Mouse (Mus musculus): ENCODE measurements around the gene Tsc2. TPM values are rescaled to one million over a fixed set of nuclear protein-coding genes. Genes with fewer than 3 reads are reported as not detected.
A peak's percentile ranks its signal among the peaks of the same experiment; 100 is the strongest.
"Not testable (repeated sequence)": the region's sequence is repeated elsewhere in the genome, so short reads cannot be mapped to it uniquely, and the experiment has no call there.

The Tsc2 gene
- polyA plus RNA-seq (2017; shearing (Covaris generic)) = 10 to 100 TPM; 20.5 to 28.2 TPM

GRCm38 (mm10) chr17:24632167-24632812, at the start of gene Tsc2, which contains the start of gene Nthl1:
Gene Tsc2 (minus strand): TSS chr17:24632630.
Gene Nthl1 (plus strand): TSS chr17:24632680.
- ATAC-seq = peak; percentile 97

- ATAC-seq = no peak
Measured at GRCm38 (mm10) chr17:24677500-24678080, 45.2 kb upstream of the Tsc2 start.

- ATAC-seq = no peak
Measured at GRCm38 (mm10) chr17:24676877-24677276, 44.4 kb upstream of the Tsc2 start.

DNA sequence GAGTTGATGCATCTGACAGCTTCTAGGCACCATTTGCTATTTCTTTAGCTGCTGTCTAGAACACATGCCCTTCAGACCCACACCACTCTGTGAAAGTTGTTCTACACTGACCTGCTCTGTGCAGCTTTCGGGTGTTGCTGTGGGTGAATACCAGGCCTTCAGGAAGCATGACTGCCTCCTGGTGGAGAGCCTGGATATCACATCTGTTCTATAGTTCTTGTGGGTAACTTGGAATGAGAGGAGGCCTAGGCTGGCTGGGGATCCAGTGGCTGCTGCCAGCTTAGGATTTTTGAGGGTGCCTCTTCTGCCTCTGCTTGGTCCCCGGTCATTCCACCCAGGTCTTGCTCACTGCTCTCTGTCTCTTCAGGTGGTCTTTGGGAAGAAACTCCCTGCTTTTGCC, 43.8 kb upstream of the Tsc2 start:
- peak; percentile 85 for ATAC-seq

- ATAC-seq = no peak
Measured at GRCm38 (mm10) chr17:24674277-24674676, 41.8 kb upstream of the Tsc2 start.

- no peak for ATAC-seq
Measured at GRCm38 (mm10) chr17:24672141-24672540, 39.7 kb upstream of the Tsc2 start.

DNA sequence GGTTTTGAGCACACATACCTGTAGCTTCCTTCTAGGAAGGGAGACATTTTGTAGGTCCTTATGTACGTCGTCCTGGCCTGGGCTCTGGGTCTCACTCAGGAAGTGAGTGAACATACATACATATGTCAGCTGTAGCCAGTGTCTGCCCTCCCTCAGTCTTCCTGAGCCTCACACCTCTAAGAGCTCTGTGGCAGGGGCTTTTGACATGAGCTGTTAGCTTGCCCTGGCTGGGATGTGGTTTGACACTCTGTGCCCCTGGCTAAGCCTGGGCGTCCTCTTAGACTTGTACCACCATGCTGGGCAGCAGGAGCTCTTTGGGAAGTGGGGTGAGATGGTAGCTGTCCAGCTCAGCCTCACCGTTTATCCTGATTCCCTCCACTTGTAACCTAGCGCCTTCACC, 38.9 kb upstream of the Tsc2 start:
- no peak for ATAC-seq

DNA sequence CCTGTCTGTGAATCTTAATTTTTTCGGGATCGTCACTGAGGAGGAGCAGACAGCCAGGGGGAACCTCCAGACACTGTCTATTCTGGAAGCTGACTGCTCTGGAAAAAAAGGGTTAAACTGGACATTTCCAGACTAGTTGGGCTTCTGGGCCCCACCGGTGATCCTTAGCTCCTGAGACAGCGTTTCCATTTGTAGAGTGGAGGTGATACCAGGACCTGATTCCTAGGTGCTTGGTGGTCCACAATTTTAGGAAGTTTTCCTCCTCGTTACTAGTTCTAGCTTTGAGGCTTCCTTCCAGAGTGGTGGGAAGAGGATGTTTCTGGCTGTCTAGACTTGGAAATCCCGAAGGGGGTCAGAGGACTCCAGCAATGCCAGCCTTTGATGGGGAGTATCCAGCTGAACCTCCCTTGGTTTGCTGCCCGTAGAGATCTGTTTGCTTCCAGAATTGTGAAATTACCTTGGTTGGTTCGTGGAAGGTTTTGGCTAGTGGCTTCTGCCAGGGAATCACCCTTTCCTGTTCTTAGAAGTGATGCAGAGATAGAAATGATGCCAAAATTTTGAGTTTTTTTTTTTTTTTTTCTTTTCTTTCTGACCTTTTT, 37.9 kb upstream of the Tsc2 start:
- ATAC-seq = no peak

DNA sequence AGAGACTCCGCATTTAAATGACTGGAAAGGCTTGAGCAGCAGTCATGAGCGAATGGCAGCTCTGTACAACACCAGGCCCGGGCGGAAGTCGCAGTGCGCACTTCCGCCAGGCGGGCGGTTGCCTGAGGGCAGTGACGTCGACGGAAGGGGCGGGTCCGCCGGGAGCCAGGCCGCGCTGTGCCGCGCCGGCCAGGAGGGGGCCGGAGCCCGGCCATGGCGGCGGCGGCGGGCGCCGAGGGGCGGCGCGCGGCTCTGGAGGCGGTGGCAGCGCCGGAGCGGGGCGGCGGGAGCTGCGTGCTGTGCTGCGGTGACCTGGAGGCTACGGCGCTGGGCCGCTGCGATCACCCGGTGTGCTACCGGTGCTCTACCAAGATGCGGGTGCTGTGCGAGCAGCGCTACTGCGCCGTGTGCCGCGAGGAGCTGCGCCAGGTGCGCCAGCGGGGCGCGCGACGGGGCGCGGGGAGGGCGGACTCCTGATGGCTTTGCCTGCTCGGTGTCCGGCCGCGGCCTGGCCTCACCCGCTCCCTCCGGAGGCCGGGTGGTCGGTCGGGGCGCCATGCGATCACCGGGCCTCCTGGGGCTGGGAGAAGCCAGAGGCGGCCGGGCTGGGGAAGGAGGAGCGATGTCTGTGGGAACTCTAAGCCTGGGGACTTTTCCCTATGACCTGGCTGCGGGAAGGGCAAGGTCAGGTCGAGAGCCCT, 37.3 kb upstream of the Tsc2 start, which contains the start of gene Zfp598:
Zfp598 (plus strand) TSS at position 143 of the 701 bp plus-strand sequence.
- peak; percentile 98 for ATAC-seq

- ATAC-seq = not testable (repeated sequence)
Measured at GRCm38 (mm10) chr17:24669214-24669544, 36.7 kb upstream of the Tsc2 start.

DNA sequence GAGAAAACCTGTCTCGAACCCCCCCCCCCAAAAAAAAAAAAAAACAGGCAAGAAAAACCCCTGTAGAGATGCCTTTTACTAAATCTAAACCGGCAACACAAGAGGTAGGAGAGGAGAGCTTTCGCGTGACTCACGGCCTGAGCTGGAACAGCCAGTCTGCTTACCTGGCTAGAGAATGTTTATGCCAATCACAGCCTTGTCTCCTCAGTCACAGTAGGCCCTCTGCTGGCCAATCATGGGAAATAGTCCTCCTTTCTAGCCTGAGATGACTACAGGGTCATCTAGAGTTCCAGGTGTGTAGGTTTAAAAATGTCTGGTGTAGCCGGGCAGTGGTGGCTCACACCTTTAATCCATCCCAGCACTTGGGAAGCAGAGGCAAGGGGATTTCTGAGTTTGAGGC, 35.0 kb upstream of the Tsc2 start:
- ATAC-seq = peak; percentile 46

DNA sequence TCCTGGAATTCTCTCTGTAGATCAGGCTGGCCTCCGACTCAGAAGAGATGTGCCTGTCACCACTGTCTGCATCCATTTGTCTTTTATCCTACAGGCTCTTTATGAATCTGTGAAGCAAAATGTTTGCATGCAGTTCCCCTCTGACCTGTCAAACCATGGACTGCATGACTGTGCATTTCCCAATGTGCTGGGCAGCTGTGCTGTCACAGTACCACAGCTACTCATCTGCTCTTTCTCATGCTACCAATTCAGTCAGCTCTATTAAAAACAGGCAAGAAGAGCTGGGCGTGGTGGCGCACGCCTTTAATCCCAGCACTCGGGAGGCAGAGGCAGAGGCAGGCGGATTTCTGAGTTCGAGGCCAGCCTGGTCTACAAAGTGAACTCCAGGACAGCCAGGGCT, 34.6 kb upstream of the Tsc2 start:
- not testable (repeated sequence) for ATAC-seq

GRCm38 (mm10) chr17:24658017-24658758, 25.8 kb upstream of the Tsc2 start, which contains the start of gene Npw:
Gene Npw (minus strand): TSS chr17:24658457.
- no peak for ATAC-seq

GRCm38 (mm10) chr17:24654969-24655368, 22.5 kb upstream of the Tsc2 start:
- ATAC-seq = no peak

DNA sequence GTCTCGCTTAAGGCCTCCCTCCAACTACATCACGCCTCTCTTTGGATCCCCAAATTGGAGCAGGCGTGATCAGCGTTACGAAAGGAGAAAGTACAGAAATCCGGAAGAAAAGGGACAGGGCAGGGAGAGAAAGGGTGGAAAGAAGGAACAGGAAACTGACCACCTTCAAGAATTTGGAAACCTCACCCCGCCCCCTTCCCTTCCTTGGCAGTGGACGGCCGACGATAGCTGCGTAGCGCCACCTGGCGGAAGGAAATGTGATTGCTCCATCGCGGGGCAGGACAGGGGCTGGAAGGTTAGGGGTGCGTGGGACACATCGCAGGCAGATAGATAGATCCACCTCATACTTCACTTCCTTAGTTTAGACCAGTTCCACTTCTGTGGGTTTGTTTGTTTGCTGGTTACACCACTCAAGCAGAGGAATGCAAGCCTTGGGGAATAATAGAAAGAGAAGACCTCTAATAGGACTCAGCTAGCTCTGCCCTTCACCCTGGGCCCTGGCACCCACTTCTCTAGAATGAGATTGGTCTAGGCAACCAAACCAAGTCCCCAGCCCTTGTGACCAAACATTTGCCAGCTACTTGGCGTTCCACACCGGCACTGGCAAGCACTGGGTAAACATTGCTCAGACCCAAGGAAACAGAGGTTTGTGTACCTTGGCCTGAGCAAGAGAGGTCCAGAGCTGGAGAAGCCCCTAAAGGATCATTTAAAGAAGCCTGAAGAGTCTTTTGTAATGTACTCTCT, 21.7 kb upstream of the Tsc2 start:
- ATAC-seq = peak; percentile 74

- ATAC-seq = no peak
Measured at GRCm38 (mm10) chr17:24651835-24652234, 19.4 kb upstream of the Tsc2 start.

- no peak for ATAC-seq
Measured at GRCm38 (mm10) chr17:24650766-24651165, 18.3 kb upstream of the Tsc2 start.

GRCm38 (mm10) chr17:24650070-24650616, 17.7 kb upstream of the Tsc2 start, which contains the start of gene Slc9a3r2:
Gene Slc9a3r2 (minus strand): TSS chr17:24650327.
- no peak for ATAC-seq

- no peak for ATAC-seq
Measured at GRCm38 (mm10) chr17:24649581-24650069, 17.2 kb upstream of the Tsc2 start.

GRCm38 (mm10) chr17:24648731-24649377, 16.4 kb upstream of the Tsc2 start:
- ATAC-seq = no peak

- no peak for ATAC-seq
Measured at GRCm38 (mm10) chr17:24647493-24647892, 15.1 kb upstream of the Tsc2 start.
